Mouse (Mus musculus) adrenal gland (tissue): ENCODE results near the gene Slc39a5.

ENCODE experiments used
- intact Hi-C: fragments of 180-260 bp; cut with DNase I; formaldehyde crosslinking; loops from one replicate; pipeline ENCODE4 v1.15.1; 2025

The Slc39a5 gene

GRCm38 (mm10) chr10:128411211-128412054 lies 10.4 kb upstream of the Slc39a5 start, which contains the start of the genes Nabp2 and Rnf41:
TSS of gene Nabp2 (minus strand) at chr10:128411492.
TSS of gene Rnf41 (plus strand) at chr10:128411657.
- intact Hi-C loops: loop anchor here (5.0 kb wide), 2 partner anchors 34 to 41 kb away; partner anchors contain the start of gene Ankrd52

- intact Hi-C loops: loop anchor here (5.0 kb wide), 2 partner anchors 33 to 42 kb away; partner anchors contain the start of gene Ankrd52
These were observed 9.5 kb upstream of the Slc39a5 start for GRCm38 (mm10) chr10:128410560-128410845.

GRCm38 (mm10) chr10:128409692-128410559 lies 8.9 kb upstream of the Slc39a5 start:
- intact Hi-C loops: loop anchor here (5.0 kb wide), 3 partner anchors 32 to 42 kb away; partner anchors contain the start of gene Ankrd52

- intact Hi-C loops: loop anchor here (5.0 kb wide), 1 partner anchor 33 kb away; no protein-coding TSS in a partner anchor
These were observed 7.8 kb upstream of the Slc39a5 start for GRCm38 (mm10) chr10:128408591-128409535.

- intact Hi-C loops: no loop called here
These were observed 2.9 kb upstream of the Slc39a5 start for GRCm38 (mm10) chr10:128403931-128404330.

GRCm38 (mm10) chr10:128401638-128402037 lies 609 bp upstream of the Slc39a5 start:
- intact Hi-C loops: no loop called here

- intact Hi-C loops: no loop called here
These were observed 691 bp downstream of the Slc39a5 start for GRCm38 (mm10) chr10:128400338-128400737.

GRCm38 (mm10) chr10:128397466-128397865 lies 3.6 kb downstream of the Slc39a5 start:
- intact Hi-C loops: no loop called here

GRCm38 (mm10) chr10:128396716-128397264 lies 4.2 kb downstream of the Slc39a5 start:
- intact Hi-C loops: no loop called here

- intact Hi-C loops: no loop called here
These were observed 4.9 kb downstream of the Slc39a5 start for GRCm38 (mm10) chr10:128396017-128396673.

- intact Hi-C loops: no loop called here
These were observed 9.2 kb downstream of the Slc39a5 start for GRCm38 (mm10) chr10:128391850-128392249.

GRCm38 (mm10) chr10:128390366-128390765 lies 10.7 kb downstream of the Slc39a5 start:
- intact Hi-C loops: no loop called here

- intact Hi-C loops: no loop called here
These were observed 11.5 kb downstream of the Slc39a5 start for GRCm38 (mm10) chr10:128389570-128389969.

- intact Hi-C loops: no loop called here
These were observed 12.1 kb downstream of the Slc39a5 start for GRCm38 (mm10) chr10:128388941-128389340.

- intact Hi-C loops: no loop called here
These were observed 15.1 kb downstream of the Slc39a5 start for GRCm38 (mm10) chr10:128385902-128386301.

GRCm38 (mm10) chr10:128382482-128382881 lies 18.5 kb downstream of the Slc39a5 start:
- intact Hi-C loops: no loop called here

GRCm38 (mm10) chr10:128380565-128380964 lies 20.5 kb downstream of the Slc39a5 start:
- intact Hi-C loops: no loop called here

- intact Hi-C loops: loop anchor here (5.0 kb wide), 2 partner anchors 33 to 63 kb away; partner anchors contain the start of genes Nabp2 and Rnf41
These were observed 21.8 kb downstream of the Slc39a5 start for GRCm38 (mm10) chr10:128379260-128379659.

- intact Hi-C loops: loop anchor here (5.0 kb wide), 2 partner anchors 34 to 64 kb away; partner anchors contain the start of genes Nabp2 and Rnf41
These were observed 22.6 kb downstream of the Slc39a5 start for GRCm38 (mm10) chr10:128378462-128378861.
